Mouse (Mus musculus) heart, embryonic 14.5 days (tissue): ENCODE results near the gene Shisal2a. TPM values are rescaled to one million over a fixed set of nuclear protein-coding genes. Genes with fewer than 3 reads are reported as not detected.
"Not testable (repeated sequence)": the region's sequence is repeated elsewhere in the genome, so short reads cannot be mapped to it uniquely, and the experiment has no call there.

ENCODE experiments used
- ATAC-seq: fragments of 200-750 bp; cut with Nextera tagmentation; 2 replicates; pipeline ENCODE4 v1.8.0; 2017; ENCODE audit warnings: low read depth, moderate TSS enrichment; ENCODE audit not compliant: insufficient number of reproducible peaks, insufficient read depth, low FRiP score
- H3K27ac ChIP-seq, 2 experiments: fragments of 200-500 bp in 1 of 2; fragments of 300-500 bp in 1 of 2; sonication (generic) in 1 of 2; replicated peaks in 1 of 2; 2 replicates each; pipeline ENCODE4 v1.5.1; 2012 to 2014; ENCODE audit warnings: low read depth in 2 of 2, low read length in 2 of 2, control low read depth in 1 of 2, mild to moderate bottlenecking in 1 of 2, mixed read lengths in 1 of 2; ENCODE audit not compliant: control insufficient read depth in 1 of 2, insufficient read depth in 1 of 2
- H3K27me3 ChIP-seq: fragments of 300-500 bp; sonication (generic); 2 replicates; pipeline ENCODE4 v1.6.1; 2014; ENCODE audit warnings: mild to moderate bottlenecking, low read length, control low read depth; ENCODE audit not compliant: control insufficient read depth, insufficient read depth
- H3K36me3 ChIP-seq: fragments of 300-500 bp; sonication (generic); 2 replicates; pipeline ENCODE4 v1.6.1; 2014; ENCODE audit warnings: mild to moderate bottlenecking, control low read depth, low read length, mixed read lengths; ENCODE audit not compliant: control insufficient read depth, insufficient read depth
- H3K4me1 ChIP-seq, 2 experiments: fragments of 200-500 bp in 1 of 2; fragments of 300-500 bp in 1 of 2; sonication (generic) in 1 of 2; 2 replicates each; pipeline ENCODE4 v1.6.1; 2012 to 2014; ENCODE audit warnings: low read length in 2 of 2, control low read depth in 1 of 2, mixed read lengths in 1 of 2; ENCODE audit not compliant: control insufficient read depth in 2 of 2, insufficient read depth in 2 of 2
- H3K4me2 ChIP-seq: fragments of 300-500 bp; sonication (generic); 2 replicates; pipeline ENCODE4 v1.6.1; 2014; ENCODE audit warnings: mild to moderate bottlenecking, low read length
- H3K4me3 ChIP-seq, 2 experiments: fragments of 200-500 bp in 1 of 2; fragments of 300-500 bp in 1 of 2; sonication (generic) in 1 of 2; 2 replicates each; pipeline ENCODE4 v1.5.1; 2012 to 2014; ENCODE audit warnings: low read length in 2 of 2, mild to moderate bottlenecking in 2 of 2, control low read depth in 1 of 2, low read depth in 1 of 2, moderate library complexity in 1 of 2; ENCODE audit not compliant: control insufficient read depth in 1 of 2, insufficient read depth in 1 of 2
- H3K9ac ChIP-seq: fragments of 300-500 bp; sonication (generic); 2 replicates; pipeline ENCODE4 v1.6.1; 2014; ENCODE audit warnings: mild to moderate bottlenecking, low read length
- H3K9me3 ChIP-seq: fragments of 300-500 bp; sonication (generic); 2 replicates; pipeline ENCODE4 v1.6.1; 2016; ENCODE audit warnings: low read length, control low read depth; ENCODE audit not compliant: control insufficient read depth
- WGBS: fragments of 180-500 bp; shearing (Covaris S2); extraction: QIAGEN DNeasy Blood & Tissue Kit; methylation state at CpG from one replicate; pipeline ENCODE4 v1.1.7; 2014; 5-methylcytosine and 5-hydroxymethylcytosine counted together
- polyA plus RNA-seq: library from polyadenylated mRNA; unstranded; fragments of >200 nt; fragmentation: Nextera tagmentation; extraction: Ambion mirVana; gene quantifications from 2 replicates; pipeline ENCODE4 v1.2.1, GENCODE M21; 2014

Gene Shisal2a
- polyA plus RNA-seq, 1 experiment from 2014 or later, result 2.0 TPM

- 10% methylated on average over 28 of the region's 28 CpGs for WGBS
Measured at GRCm38 (mm10) chr4:108360136-108361055, 22.8 kb downstream of the Shisal2a start.

GRCm38 (mm10) chr4:108358498-108358897 is 24.7 kb downstream of the Shisal2a start:
- Histone ChIP-seq H3K9me3 (no peaks in the 10 kb centered on the region), H3K9ac (0 out of 2 replicates have a peak overlapping the region, but pooled peaks have one; percentile 16), H3K27ac (peak overlapping the region; percentile 74 to 90; a peak in 3 of 4 replicates), H3K4me1 (peaks cover 51 to 55% of the 10 kb centered on the region in 2 experiments), H3K27me3 (no peaks in the 10 kb centered on the region), H3K36me3 (no peaks in the 10 kb centered on the region), H3K4me3 (no peak overlapping the region), H3K4me2 (no peak overlapping the region)
- 44% methylated on average over 4 of the region's 4 CpGs for WGBS
- no peak for ATAC-seq

More at GRCm38 (mm10) chr4:108360136-108361055, 22.8 kb downstream of the Shisal2a start:
- H3K4me1 ChIP-seq, result peaks cover 47 to 64% of the 10 kb centered on the region in 2 experiments
- H3K36me3 ChIP-seq, result no peaks in the 10 kb centered on the region
- peak; percentile 62 for ATAC-seq
- H3K4me2 ChIP-seq, result peak overlapping the region; percentile 55
- H3K27me3 ChIP-seq, result no peaks in the 10 kb centered on the region
- peak overlapping the region; percentile 47 for H3K9ac ChIP-seq
- H3K4me3 ChIP-seq, result peak overlapping the region; percentile 15 to 18; a peak in 3 of 4 replicates
- no peaks in the 10 kb centered on the region for H3K9me3 ChIP-seq
- peak overlapping the region; percentile 74 to 90 for H3K27ac ChIP-seq

- Histone ChIP-seq H3K9me3 (no peaks in the 10 kb centered on the region), H3K36me3 (no peaks in the 10 kb centered on the region), H3K4me2 (no peak overlapping the region), H3K27ac (no peak overlapping the region), H3K27me3 (no peaks in the 10 kb centered on the region), H3K4me3 (no peak overlapping the region), H3K4me1 (peaks cover 41 to 45% of the 10 kb centered on the region in 2 experiments), H3K9ac (no peak overlapping the region)
- ATAC-seq, result no peak
- WGBS, result 89% methylated on average over 8 of the region's 8 CpGs
Measured at GRCm38 (mm10) chr4:108357458-108357857, 25.7 kb downstream of the Shisal2a start.

- not testable (repeated sequence) for H3K4me3 ChIP-seq, H3K36me3 ChIP-seq, H3K27me3 ChIP-seq, H3K27ac ChIP-seq, H3K9ac ChIP-seq, H3K9me3 ChIP-seq, ATAC-seq, H3K4me2 ChIP-seq
- peaks cover 50 to 52% of the 10 kb centered on the region in 2 experiments for H3K4me1 ChIP-seq
Measured at GRCm38 (mm10) chr4:108353591-108353990, 29.6 kb downstream of the Shisal2a start.

- WGBS, result 3% methylated on average over 8 of the region's 8 CpGs
- Histone ChIP-seq H3K36me3 (no peaks in the 10 kb centered on the region), H3K4me3 (no peak overlapping the region), H3K27ac (peak overlapping the region; percentile 84 to 86), H3K4me2 (peak overlapping the region; percentile 22), H3K9ac (0 out of 2 replicates have a peak overlapping the region, but pooled peaks have one; percentile 18), H3K4me1 (peaks cover 44 to 51% of the 10 kb centered on the region in 2 experiments), H3K9me3 (no peaks in the 10 kb centered on the region), H3K27me3 (no peaks in the 10 kb centered on the region)
- peak; percentile 74 for ATAC-seq
Measured at GRCm38 (mm10) chr4:108350819-108351218, 32.3 kb downstream of the Shisal2a start.

GRCm38 (mm10) chr4:108349836-108350547 is 33.2 kb downstream of the Shisal2a start:
- WGBS, result 19% methylated on average over 8 of the region's 8 CpGs
- Histone ChIP-seq H3K4me1 (peaks cover 36 to 46% of the 10 kb centered on the region in 2 experiments), H3K27me3 (no peaks in the 10 kb centered on the region), H3K9me3 (no peaks in the 10 kb centered on the region), H3K4me3 (no peak overlapping the region), H3K9ac (0 out of 2 replicates have a peak overlapping the region, but pooled peaks have one; percentile 18), H3K36me3 (no peaks in the 10 kb centered on the region), H3K27ac (peak overlapping the region; percentile 84 to 86), H3K4me2 (peak overlapping the region; percentile 22)
- no peak for ATAC-seq

- no peak overlapping the region for H3K9ac ChIP-seq
- H3K4me2 ChIP-seq, result no peak overlapping the region
- no peak overlapping the region for H3K4me3 ChIP-seq
- WGBS, result 83% methylated on average over 3 of the region's 3 CpGs
- no peaks in the 10 kb centered on the region for H3K36me3 ChIP-seq
- H3K27ac ChIP-seq, result peak overlapping the region; percentile 59 to 84
- H3K9me3 ChIP-seq, result no peaks in the 10 kb centered on the region
- H3K27me3 ChIP-seq, result no peaks in the 10 kb centered on the region
- ATAC-seq, result no peak
- H3K4me1 ChIP-seq, result peaks cover 29 to 42% of the 10 kb centered on the region in 2 experiments
Measured at GRCm38 (mm10) chr4:108349064-108349463, 34.1 kb downstream of the Shisal2a start.
